Mouse (Mus musculus) heart, adult 18-20 months (tissue): Measurements from ENCODE around the gene Bnip1. TPM values are rescaled to one million over a fixed set of nuclear protein-coding genes. Genes with fewer than 3 reads are reported as not detected.

Experiments
- DNase-seq, 2 experiments: peaks; one replicate each; pipeline ENCODE4 v3.0.0; 2021 to 2022; ENCODE audit warnings: mixed read lengths in 1 of 2
- total RNA-seq, 2 experiments: library from RNA; stranded (reverse); gene quantifications; 2 replicates each; pipeline ENCODE4 v1.2.3; 2021

Gene Bnip1
- total RNA-seq, 2 experiments from 2014 or later, result 28.5 to 30.0 TPM

DNA sequence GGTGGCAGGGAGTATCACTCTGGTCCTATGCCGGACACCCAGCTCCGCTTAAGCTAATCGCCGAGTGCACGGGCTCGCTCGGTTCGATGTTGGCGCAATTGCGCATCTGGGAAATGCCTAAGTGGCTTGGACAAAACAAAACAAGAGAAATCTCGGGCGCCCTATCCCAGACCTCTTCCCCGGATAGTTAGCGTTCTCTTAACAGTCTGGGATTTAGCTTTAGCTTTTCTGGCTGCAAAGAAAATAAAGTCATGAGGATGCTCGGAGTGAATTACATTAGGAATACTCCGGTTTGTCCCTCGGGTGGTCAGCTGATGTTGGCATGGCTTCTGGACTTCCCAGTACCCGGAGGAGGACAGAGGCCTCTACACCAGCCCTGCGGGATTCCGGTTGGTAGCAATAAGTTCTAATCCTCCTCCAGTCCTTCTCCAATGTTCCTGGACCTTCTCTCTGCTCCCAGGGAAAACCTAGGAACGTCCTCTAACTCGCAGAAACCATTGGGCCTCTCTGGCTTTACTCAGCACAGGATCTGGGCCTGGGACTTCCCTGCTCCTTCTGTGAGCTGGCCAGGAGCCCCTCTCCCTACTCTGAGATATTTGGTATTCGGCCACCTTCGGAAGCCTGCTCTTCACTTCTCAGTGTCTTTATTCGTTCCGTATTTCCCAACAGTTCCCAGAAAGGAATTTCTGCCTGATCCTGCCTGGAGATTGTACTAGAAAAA is 59.0 kb downstream of the Bnip1 start:
- peak in 1 of 2 experiments; percentile 62 for DNase-seq

- peak in 1 of 2 experiments; percentile 31 for DNase-seq
These were observed 59.5 kb downstream of the Bnip1 start for GRCm38 (mm10) chr17:26840439-26840780.

DNA sequence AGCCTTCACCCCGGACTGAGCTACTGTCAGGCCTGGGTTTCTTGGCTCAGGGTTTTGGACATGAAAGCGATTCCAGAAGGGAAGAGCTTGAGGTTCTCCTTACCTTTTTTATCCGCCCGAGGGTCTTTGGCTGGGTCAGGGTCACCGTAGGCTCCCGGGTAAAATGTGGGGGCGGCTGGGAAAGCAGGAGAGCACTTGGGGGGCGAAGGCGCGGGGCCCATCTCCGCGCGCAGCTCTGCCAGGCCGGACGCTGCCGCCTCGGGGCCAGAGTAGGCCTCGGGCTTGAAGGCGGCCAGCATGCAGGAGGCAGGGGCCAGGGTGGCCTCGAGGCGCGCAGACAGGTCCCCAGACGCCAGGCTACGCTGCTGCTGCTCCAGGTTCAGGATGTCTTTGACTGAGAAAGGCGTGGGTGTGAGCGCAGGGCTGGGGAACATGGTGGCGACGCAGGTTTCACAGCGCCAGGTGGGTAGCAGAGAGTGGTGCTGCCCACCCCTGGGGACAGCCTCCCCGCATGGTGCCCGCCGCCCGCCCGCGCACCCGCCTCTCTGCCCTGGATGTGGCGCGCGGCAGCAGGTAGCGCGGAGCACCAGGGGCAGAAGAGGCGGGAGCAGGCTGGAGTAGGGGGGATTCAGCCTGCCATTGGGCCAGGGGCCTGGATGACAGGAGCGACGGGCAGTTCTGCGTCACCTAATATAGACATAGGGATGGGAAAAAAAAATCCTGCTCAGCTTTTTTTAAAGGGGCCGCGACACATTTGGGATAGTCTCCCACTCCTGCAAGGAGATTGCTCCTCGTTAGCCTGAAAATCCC is 60.3 kb downstream of the Bnip1 start:
- DNase-seq, result peak; percentile 67 to 84

GRCm38 (mm10) chr17:26841981-26842380 is 61.1 kb downstream of the Bnip1 start:
- DNase-seq, result peak in 1 of 2 experiments; percentile 52

Other genes with a start within 250 kb of the Bnip1 start
- gene Ergic1, start 219.6 kb upstream of the Bnip1 start, total RNA-seq, result 10 to 100 TPM; 50.4 to 56.6 TPM
- gene Dusp1, start 218.9 kb upstream of the Bnip1 start, total RNA-seq, result 10 to 100 TPM; 50.3 to 57.1 TPM
- 10 to 100 TPM; 62.8 to 68.0 TPM for gene Atp6v0e, start 117.8 kb upstream of the Bnip1 start, total RNA-seq
- gene Crebrf, start 65.4 kb upstream of the Bnip1 start, total RNA-seq, result 10 to 100 TPM; 64.6 to 75.1 TPM
- 10 to 100 TPM; 75.6 to 79.8 TPM for gene Nkx2-5, start 63.9 kb downstream of the Bnip1 start, total RNA-seq
- 1 to 10 TPM in 1 of 2 experiments, under 1 TPM in 1; 0.37 to 1.1 TPM for gene Kifc5b, start 136.0 kb downstream of the Bnip1 start, total RNA-seq
- 10 to 100 TPM; 15.3 to 16.5 TPM for gene Phf1, start 152.0 kb downstream of the Bnip1 start, total RNA-seq
- gene Cuta, start 158.5 kb downstream of the Bnip1 start, total RNA-seq, result 100 to 1,000 TPM in 1 of 2 experiments, 10 to 100 TPM in 1; 93.2 to 100 TPM
- 1 to 10 TPM; 3.6 to 5.5 TPM for gene Syngap1, start 160.2 kb downstream of the Bnip1 start, total RNA-seq
- 1 to 10 TPM; 2.6 to 3.7 TPM for gene Zbtb9, start 192.1 kb downstream of the Bnip1 start, total RNA-seq
- gene Bak1, start 247.9 kb downstream of the Bnip1 start, total RNA-seq, result 10 to 100 TPM; 14.9 to 16.4 TPM